Mouse (Mus musculus): Measurements from ENCODE around the gene Olfr463. TPM values are rescaled to one million over a fixed set of nuclear protein-coding genes. Genes with fewer than 3 reads are reported as not detected.

The Olfr463 gene
- polyA plus RNA-seq, 1 experiment from 2014 or later = not detected

Other genes with a start within 250 kb of the Olfr463 start
- gene Rnf43, start 234.7 kb downstream of the Olfr463 start, polyA plus RNA-seq (2014; fragmentation: Nextera tagmentation; extraction: Ambion mirVana) = 1.1 and 1.5 TPM in 2 replicates
- gene Supt4a, start 159.8 kb downstream of the Olfr463 start, polyA plus RNA-seq (2014; fragmentation: Nextera tagmentation; extraction: Ambion mirVana) = 162 and 169 TPM in 2 replicates
- gene Tspoap1, start 136.8 kb downstream of the Olfr463 start, polyA plus RNA-seq (2014; fragmentation: Nextera tagmentation; extraction: Ambion mirVana) = 6.4 and 10.0 TPM in 2 replicates
- 2.8 and 5.3 TPM in 2 replicates for gene Mpo, start 103.8 kb downstream of the Olfr463 start, polyA plus RNA-seq (2014; fragmentation: Nextera tagmentation; extraction: Ambion mirVana)
- 0.70 and 0.73 TPM in 2 replicates for gene Lpo, start 69.1 kb downstream of the Olfr463 start, polyA plus RNA-seq (2014; fragmentation: Nextera tagmentation; extraction: Ambion mirVana)
- 13.2 and 16.2 TPM in 2 replicates for gene Mks1, start 44.2 kb downstream of the Olfr463 start, polyA plus RNA-seq (2014; fragmentation: Nextera tagmentation; extraction: Ambion mirVana)
- 0.07 TPM in 1 of 2 replicates, not detected in the other for gene Epx, start 21.9 kb downstream of the Olfr463 start, polyA plus RNA-seq (2014; fragmentation: Nextera tagmentation; extraction: Ambion mirVana)
- not detected in 2 replicates for gene Olfr462, start 5.1 kb downstream of the Olfr463 start, polyA plus RNA-seq (2014; fragmentation: Nextera tagmentation; extraction: Ambion mirVana)
- gene Olfr464, start 23.6 kb upstream of the Olfr463 start, polyA plus RNA-seq (2014; fragmentation: Nextera tagmentation; extraction: Ambion mirVana) = not detected in 2 replicates
- gene Dynll2, start 90.1 kb upstream of the Olfr463 start, polyA plus RNA-seq (2014; fragmentation: Nextera tagmentation; extraction: Ambion mirVana) = 25.4 and 26.1 TPM in 2 replicates
- 493 and 503 TPM in 2 replicates for gene Srsf1, start 150.0 kb upstream of the Olfr463 start, polyA plus RNA-seq (2014; fragmentation: Nextera tagmentation; extraction: Ambion mirVana)
- 77.7 and 80.7 TPM in 2 replicates for gene Vezf1, start 170.9 kb upstream of the Olfr463 start, polyA plus RNA-seq (2014; fragmentation: Nextera tagmentation; extraction: Ambion mirVana)
- gene Cuedc1, start 200.7 kb upstream of the Olfr463 start, polyA plus RNA-seq (2014; fragmentation: Nextera tagmentation; extraction: Ambion mirVana) = 17.6 TPM in 2 replicates